Mouse (Mus musculus): ENCODE measurements around the gene Abca4. TPM values are rescaled to one million over a fixed set of nuclear protein-coding genes. Genes with fewer than 3 reads are reported as not detected.
"Not testable (repeated sequence)": the region's sequence is repeated elsewhere in the genome, so short reads cannot be mapped to it uniquely, and the experiment has no call there.

Abca4 gene
- polyA plus RNA-seq, 1 experiment, result 0.38 TPM

DNA sequence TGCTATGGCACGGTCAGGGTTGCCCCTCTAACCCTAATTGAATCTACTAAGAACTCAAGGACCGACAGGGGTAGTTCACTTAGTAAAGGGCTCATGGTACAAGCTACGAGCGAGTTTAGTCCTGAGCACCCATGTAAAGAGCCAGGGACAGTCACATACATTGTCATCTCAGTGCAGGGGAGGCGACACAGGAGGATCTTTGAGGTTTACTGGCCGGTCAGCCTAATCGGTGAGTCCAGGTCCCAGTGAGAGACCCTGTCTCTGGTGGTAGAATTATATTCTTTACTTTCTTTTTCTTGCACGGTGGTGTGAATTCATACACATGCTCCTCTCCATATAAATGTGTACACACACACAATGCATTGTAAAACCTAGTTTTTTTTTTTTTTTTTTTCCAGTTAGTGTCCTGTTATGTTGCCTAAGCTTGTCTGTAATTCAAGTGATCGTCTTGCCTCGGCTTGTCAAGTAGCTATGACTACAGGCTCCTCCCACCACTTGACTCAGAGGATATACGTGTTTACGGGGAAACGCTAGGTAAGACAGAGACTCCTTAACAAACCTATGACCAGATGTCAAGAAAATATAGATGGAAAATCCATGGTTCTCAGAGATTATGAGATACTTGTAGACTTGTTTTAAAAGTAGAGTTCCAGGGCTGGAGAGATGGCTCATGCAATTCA lies 167.3 kb downstream of the Abca4 start:
- Histone ChIP-seq H3K36me3 (ENCODE audit: control insufficient read depth, insufficient read depth, low read length) (no peaks in the 10 kb centered on the region), H3K27me3 (ENCODE audit: control insufficient read depth, insufficient read depth, low read length) (no peaks in the 10 kb centered on the region), H3K27ac (ENCODE audit: control insufficient read depth, insufficient read depth, low read depth, low read length) (no peak overlapping the region), H3K4me3 (ENCODE audit: control insufficient read depth, low read depth, low read length) (no peak overlapping the region), H3K4me1 (ENCODE audit: control insufficient read depth, insufficient read depth, low read length) (no peaks in the 10 kb centered on the region)
- TF ChIP-seq CTCF (IDR thresholded peaks at IDR 0.05; ENCODE audit: control insufficient read depth, insufficient read depth, insufficient replicate concordance, low read depth, low read length) (no peak), POLR2A (IDR thresholded peaks at IDR 0.05; ENCODE audit: control insufficient read depth, low read depth, low read length) (no peak)

DNA sequence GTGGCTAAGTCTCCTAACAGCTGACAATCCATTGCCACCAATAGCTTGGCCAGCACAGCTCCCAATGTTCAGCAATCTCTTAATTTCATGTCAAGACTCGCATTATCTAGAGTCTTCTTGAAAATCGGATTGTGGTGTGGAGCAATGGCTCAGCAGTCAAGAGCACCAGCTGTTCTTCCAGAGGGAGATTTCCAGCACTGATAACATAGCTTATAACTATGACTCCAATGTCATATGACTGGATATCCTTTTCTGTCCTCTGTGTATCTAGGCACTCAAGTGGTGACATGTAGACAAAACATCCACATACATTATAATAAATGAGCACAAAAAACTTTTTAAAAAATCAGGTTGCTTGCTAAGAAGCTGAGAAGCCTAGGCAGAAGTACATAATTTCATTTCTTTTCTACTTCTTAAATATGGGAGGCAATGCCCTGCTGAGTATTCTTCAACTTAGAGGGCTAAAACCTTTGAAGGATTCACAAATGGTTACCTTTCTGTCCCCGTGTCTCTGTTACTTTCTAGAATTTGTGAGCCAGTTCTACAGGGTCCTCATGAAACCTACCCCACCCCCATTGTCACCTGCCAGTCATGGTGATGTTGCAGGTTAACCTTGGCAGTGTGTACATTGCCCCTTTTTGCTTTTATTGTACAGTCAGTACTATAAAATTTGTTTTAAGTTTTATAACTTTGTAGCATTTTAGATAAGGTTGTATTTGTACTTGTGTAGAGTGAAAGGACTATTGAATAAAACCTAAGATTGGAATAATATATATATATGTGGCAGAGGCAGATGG lies 177.2 kb downstream of the Abca4 start:
- TF ChIP-seq CTCF (IDR thresholded peaks at IDR 0.05; ENCODE audit: control insufficient read depth, insufficient read depth, insufficient replicate concordance, low read depth, low read length) (no peak), POLR2A (IDR thresholded peaks at IDR 0.05; ENCODE audit: control insufficient read depth, low read depth, low read length) (no peak)
- Histone ChIP-seq H3K36me3 (ENCODE audit: control insufficient read depth, insufficient read depth, low read length) (no peaks in the 10 kb centered on the region), H3K4me3 (ENCODE audit: control insufficient read depth, low read depth, low read length) (no peak overlapping the region), H3K27me3 (ENCODE audit: control insufficient read depth, insufficient read depth, low read length) (no peaks in the 10 kb centered on the region), H3K4me1 (ENCODE audit: control insufficient read depth, insufficient read depth, low read length) (no peaks in the 10 kb centered on the region), H3K27ac (ENCODE audit: control insufficient read depth, insufficient read depth, low read depth, low read length) (no peak overlapping the region)

DNA sequence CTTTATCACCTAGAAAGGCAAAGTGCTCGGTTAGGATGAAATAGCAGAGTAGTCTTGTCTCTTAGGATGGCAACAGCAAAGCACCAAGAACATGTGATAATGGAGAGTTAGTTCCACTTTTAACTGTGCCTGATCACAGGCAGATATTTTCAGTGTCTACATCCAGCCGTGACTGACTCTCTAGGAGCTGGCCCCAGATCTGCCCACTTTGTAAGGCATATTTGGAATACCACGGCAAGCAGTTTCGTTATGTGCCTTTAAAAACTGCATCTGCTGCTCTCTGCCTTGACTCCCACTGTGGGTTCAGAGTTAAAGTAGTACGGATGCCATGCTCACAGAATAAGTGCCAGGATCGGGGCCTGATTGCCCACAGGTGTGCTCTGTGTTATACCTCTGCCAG lies 182.7 kb downstream of the Abca4 start:
- H3K4me3 ChIP-seq (ENCODE audit: control insufficient read depth, low read depth, low read length); H3K36me3 ChIP-seq (ENCODE audit: control insufficient read depth, insufficient read depth, low read length); H3K27me3 ChIP-seq (ENCODE audit: control insufficient read depth, insufficient read depth, low read length); H3K27ac ChIP-seq (ENCODE audit: control insufficient read depth, insufficient read depth, low read depth, low read length); H3K4me1 ChIP-seq (ENCODE audit: control insufficient read depth, insufficient read depth, low read length): not testable (repeated sequence)

Other genes with a start within 250 kb of the Abca4 start
- gene Abcd3, start 229.1 kb upstream of the Abca4 start, polyA plus RNA-seq (2012; rRNA removed), result 2.9 and 4.2 TPM in 2 replicates
- 72.9 and 78.3 TPM in 2 replicates for gene Arhgap29, start 91.9 kb upstream of the Abca4 start, polyA plus RNA-seq (2012; rRNA removed)
- 31.7 and 32.7 TPM in 2 replicates for gene Gclm, start 201.1 kb downstream of the Abca4 start, polyA plus RNA-seq (2012; rRNA removed)
- gene Dnttip2, start 229.9 kb downstream of the Abca4 start, polyA plus RNA-seq (2012; rRNA removed), result 13.1 and 14.2 TPM in 2 replicates
- 11.2 and 12.5 TPM in 2 replicates for gene Bcar3, start 249.7 kb downstream of the Abca4 start, polyA plus RNA-seq (2012; rRNA removed)